Mouse (Mus musculus): ENCODE measurements around the gene Gpr3. TPM values are rescaled to one million over a fixed set of nuclear protein-coding genes. Genes with fewer than 3 reads are reported as not detected.

Gpr3 gene
- total and polyA plus RNA-seq, 2 experiments from 2014 or later = 0.15 TPM; not detected in 1

- Histone ChIP-seq H3K36me3 (replicated peaks; ENCODE audit: control insufficient read depth, insufficient read depth, low read length) (peaks cover 31% of the 10 kb centered on the region), H3K4me3 (ENCODE audit: low read depth, low read length) (no peak overlapping the region), H3K27ac (ENCODE audit: low read depth) (no peak overlapping the region), H3K9ac (replicated peaks; ENCODE audit: low read depth, low read length) (no peak overlapping the region), H3K4me1 (ENCODE audit: control insufficient read depth, insufficient read depth) (peaks cover 6% of the 10 kb centered on the region; the same call in 1 of the 2 replicates), H3K4me2 (ENCODE audit: low read depth, low read length) (no peak overlapping the region), H3K27me3 (ENCODE audit: control insufficient read depth, insufficient read depth, low read length) (no peaks in the 10 kb centered on the region), H3K9me3 (replicated peaks; ENCODE audit: control insufficient read depth, low read length) (no peaks in the 10 kb centered on the region)
- TF ChIP-seq CTCF (IDR thresholded peaks at IDR 0.05; ENCODE audit: low read depth) (no peak), EP300 (IDR thresholded peaks at IDR 0.05; ENCODE audit: low read depth) (no peak)
- ATAC-seq (ENCODE audit: insufficient read depth, low read depth) (no peak), DNase-seq (ENCODE audit: low spot score) (no peak)
- 64% methylated on average over 4 of the region's 4 CpGs for WGBS
These were observed 51.5 kb downstream of the Gpr3 start for GRCm38 (mm10) chr4:133160821-133161220.

- Histone ChIP-seq H3K27ac (ENCODE audit: low read depth) (no peak overlapping the region), H3K4me2 (ENCODE audit: low read depth, low read length) (no peak overlapping the region), H3K9me3 (replicated peaks; ENCODE audit: control insufficient read depth, low read length) (no peaks in the 10 kb centered on the region)
These were observed 52.1 kb downstream of the Gpr3 start for GRCm38 (mm10) chr4:133160211-133160610.

DNA sequence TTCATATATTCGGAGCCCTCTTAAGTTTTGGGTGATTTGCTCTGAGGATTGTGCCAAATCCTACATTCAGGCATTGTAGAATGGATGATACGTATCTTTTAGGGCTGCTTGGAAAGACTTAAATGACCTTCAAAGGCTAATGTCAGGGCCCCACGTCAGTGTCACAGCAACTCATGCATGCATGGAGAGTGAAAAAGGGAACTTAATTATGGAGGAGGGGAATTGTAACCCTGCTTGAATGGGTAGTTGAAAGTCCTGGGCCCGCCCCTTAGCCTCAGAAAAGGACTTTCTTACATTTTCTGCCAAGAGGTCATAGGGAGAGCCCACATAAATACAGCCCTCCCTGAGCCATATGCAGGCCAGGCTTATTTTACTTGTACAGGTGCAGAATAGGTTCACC is 52.7 kb downstream of the Gpr3 start:
- 70% methylated on average over 4 of the region's 4 CpGs for WGBS

More at GRCm38 (mm10) chr4:133160211-133160610, 52.1 kb downstream of the Gpr3 start:
- Histone ChIP-seq H3K36me3 (replicated peaks; ENCODE audit: control insufficient read depth, insufficient read depth, low read length) (peaks cover 28% of the 10 kb centered on the region), H3K27me3 (ENCODE audit: control insufficient read depth, insufficient read depth, low read length) (no peaks in the 10 kb centered on the region), H3K9ac (replicated peaks; ENCODE audit: low read depth, low read length) (no peak overlapping the region), H3K4me1 (ENCODE audit: control insufficient read depth, insufficient read depth) (peaks cover 6% of the 10 kb centered on the region; the same call in 1 of the 2 replicates), H3K4me3 (ENCODE audit: low read depth, low read length) (no peak overlapping the region)
- no peak for ATAC-seq (ENCODE audit: insufficient read depth, low read depth)
- no peak for TF ChIP-seq EP300 (IDR thresholded peaks at IDR 0.05; ENCODE audit: low read depth)
- no peak for TF ChIP-seq CTCF (IDR thresholded peaks at IDR 0.05; ENCODE audit: low read depth)
- no peak for DNase-seq (ENCODE audit: low spot score)
- WGBS = 83% methylated on average over 8 of the region's 8 CpGs

More for the DNA sequence above, 52.7 kb downstream of the Gpr3 start:
- no peak for TF ChIP-seq CTCF (IDR thresholded peaks at IDR 0.05; ENCODE audit: low read depth)
- TF ChIP-seq EP300 (IDR thresholded peaks at IDR 0.05; ENCODE audit: low read depth) = no peak
- DNase-seq (ENCODE audit: low spot score) (no peak), ATAC-seq (ENCODE audit: insufficient read depth, low read depth) (no peak)
- H3K27me3 ChIP-seq (ENCODE audit: control insufficient read depth, insufficient read depth, low read length) = no peaks in the 10 kb centered on the region
- no peak overlapping the region for H3K27ac ChIP-seq (ENCODE audit: low read depth)
- no peak overlapping the region for H3K4me2 ChIP-seq (ENCODE audit: low read depth, low read length)
- no peaks in the 10 kb centered on the region for H3K9me3 ChIP-seq (replicated peaks; ENCODE audit: control insufficient read depth, low read length)
- H3K9ac ChIP-seq (replicated peaks; ENCODE audit: low read depth, low read length) = no peak overlapping the region
- H3K4me3 ChIP-seq (ENCODE audit: low read depth, low read length) = no peak overlapping the region
- peaks cover 6% of the 10 kb centered on the region; the same call in 1 of the 2 replicates for H3K4me1 ChIP-seq (ENCODE audit: control insufficient read depth, insufficient read depth)
- peaks cover 22% of the 10 kb centered on the region for H3K36me3 ChIP-seq (replicated peaks; ENCODE audit: control insufficient read depth, insufficient read depth, low read length)

Small RNA genes lying within 50 kb of the gene (microRNA-seq; reads per million reads assigned to microRNA genes)
- gene Mir7017 = 0.71 reads per million

Other genes with a start within 250 kb of the Gpr3 start
- 0.04 and 0.19 TPM in 2 replicates for gene Fgr, start 238.4 kb downstream of the Gpr3 start, total RNA-seq (2014; rRNA removed; ENCODE audit: low replicate concordance)
- gene Fgr, start 238.4 kb downstream of the Gpr3 start, polyA plus RNA-seq (2015; fragmentation: Nextera tagmentation; extraction: Ambion mirVana) = 0.31 and 0.37 TPM in 2 replicates
- gene Ahdc1, start 201.3 kb downstream of the Gpr3 start, total RNA-seq (2014; rRNA removed; ENCODE audit: low replicate concordance) = 40.5 and 57.2 TPM in 2 replicates
- 4.6 and 5.2 TPM in 2 replicates for gene Ahdc1, start 201.3 kb downstream of the Gpr3 start, polyA plus RNA-seq (2015; fragmentation: Nextera tagmentation; extraction: Ambion mirVana)
- gene Wasf2, start 82.0 kb downstream of the Gpr3 start, total RNA-seq (2014; rRNA removed; ENCODE audit: low replicate concordance) = 54.5 and 119 TPM in 2 replicates
- gene Wasf2, start 82.0 kb downstream of the Gpr3 start, polyA plus RNA-seq (2015; fragmentation: Nextera tagmentation; extraction: Ambion mirVana) = 55.4 and 62.4 TPM in 2 replicates
- not detected in 2 replicates for gene Cd164l2, start 405 bp downstream of the Gpr3 start, total RNA-seq (2014; rRNA removed; ENCODE audit: low replicate concordance)
- gene Cd164l2, start 405 bp downstream of the Gpr3 start, polyA plus RNA-seq (2015; fragmentation: Nextera tagmentation; extraction: Ambion mirVana) = 0.23 and 0.33 TPM in 2 replicates
- 13.8 and 14.8 TPM in 2 replicates for gene Map3k6, start 28.3 kb upstream of the Gpr3 start, total RNA-seq (2014; rRNA removed; ENCODE audit: low replicate concordance)
- 2.7 and 2.8 TPM in 2 replicates for gene Map3k6, start 28.3 kb upstream of the Gpr3 start, polyA plus RNA-seq (2015; fragmentation: Nextera tagmentation; extraction: Ambion mirVana)
- gene Sytl1, start 50.6 kb upstream of the Gpr3 start, total RNA-seq (2014; rRNA removed; ENCODE audit: low replicate concordance) = 3.6 and 3.7 TPM in 2 replicates
- gene Sytl1, start 50.6 kb upstream of the Gpr3 start, polyA plus RNA-seq (2015; fragmentation: Nextera tagmentation; extraction: Ambion mirVana) = 0.79 and 0.84 TPM in 2 replicates
- 58.8 and 103 TPM in 2 replicates for gene Tmem222, start 65.3 kb upstream of the Gpr3 start, total RNA-seq (2014; rRNA removed; ENCODE audit: low replicate concordance)
- gene Tmem222, start 65.3 kb upstream of the Gpr3 start, polyA plus RNA-seq (2015; fragmentation: Nextera tagmentation; extraction: Ambion mirVana) = 45.0 and 45.6 TPM in 2 replicates
- gene Wdtc1, start 140.9 kb upstream of the Gpr3 start, total RNA-seq (2014; rRNA removed; ENCODE audit: low replicate concordance) = 30.2 and 39.9 TPM in 2 replicates
- 9.3 and 9.6 TPM in 2 replicates for gene Wdtc1, start 140.9 kb upstream of the Gpr3 start, polyA plus RNA-seq (2015; fragmentation: Nextera tagmentation; extraction: Ambion mirVana)
- gene Slc9a1, start 157.2 kb upstream of the Gpr3 start, total RNA-seq (2014; rRNA removed; ENCODE audit: low replicate concordance) = 15.8 and 30.8 TPM in 2 replicates
- 4.0 and 4.4 TPM in 2 replicates for gene Slc9a1, start 157.2 kb upstream of the Gpr3 start, polyA plus RNA-seq (2015; fragmentation: Nextera tagmentation; extraction: Ambion mirVana)